Mouse (Mus musculus): ENCODE results near the gene Kndc1.

The Kndc1 gene

GRCm38 (mm10) chr7:139894655-139895557 lies at the start of gene Kndc1:
Kndc1 (plus strand) TSS chr7:139894696.
- DNase-seq (ENCODE audit: low spot score), result no peak

GRCm38 (mm10) chr7:139845101-139845500 lies 49.4 kb upstream of the Kndc1 start:
- no peak for DNase-seq (ENCODE audit: low spot score)

- DNase-seq (ENCODE audit: low spot score), result no peak
Observed at GRCm38 (mm10) chr7:139850152-139850551, 44.3 kb upstream of the Kndc1 start.

GRCm38 (mm10) chr7:139850677-139851076 lies 43.8 kb upstream of the Kndc1 start:
- DNase-seq (ENCODE audit: low spot score), result no peak

GRCm38 (mm10) chr7:139851098-139851497 lies 43.4 kb upstream of the Kndc1 start:
- DNase-seq (ENCODE audit: low spot score), result no peak

- DNase-seq (ENCODE audit: low spot score), result no peak
Observed at GRCm38 (mm10) chr7:139855261-139855660, 39.2 kb upstream of the Kndc1 start.

GRCm38 (mm10) chr7:139861411-139861810 lies 33.1 kb upstream of the Kndc1 start:
- DNase-seq (ENCODE audit: low spot score), result peak; percentile 42

GRCm38 (mm10) chr7:139863076-139863475 lies 31.4 kb upstream of the Kndc1 start:
- no peak for DNase-seq (ENCODE audit: low spot score)

GRCm38 (mm10) chr7:139864253-139864652 lies 30.2 kb upstream of the Kndc1 start:
- no peak for DNase-seq (ENCODE audit: low spot score)

GRCm38 (mm10) chr7:139864871-139865270 lies 29.6 kb upstream of the Kndc1 start:
- DNase-seq (ENCODE audit: low spot score), result no peak

GRCm38 (mm10) chr7:139871014-139871413 lies 23.5 kb upstream of the Kndc1 start:
- DNase-seq (ENCODE audit: low spot score), result no peak

GRCm38 (mm10) chr7:139877167-139877792 lies 17.2 kb upstream of the Kndc1 start:
- DNase-seq (ENCODE audit: low spot score), result no peak

GRCm38 (mm10) chr7:139878122-139878521 lies 16.4 kb upstream of the Kndc1 start:
- no peak for DNase-seq (ENCODE audit: low spot score)

GRCm38 (mm10) chr7:139878621-139879020 lies 15.9 kb upstream of the Kndc1 start:
- no peak for DNase-seq (ENCODE audit: low spot score)

- DNase-seq (ENCODE audit: low spot score), result no peak
Observed at GRCm38 (mm10) chr7:139883545-139883944, 11.0 kb upstream of the Kndc1 start.

- no peak for DNase-seq (ENCODE audit: low spot score)
Observed at GRCm38 (mm10) chr7:139891779-139892178, 2.7 kb upstream of the Kndc1 start.

GRCm38 (mm10) chr7:139896271-139896670 lies 1.8 kb downstream of the Kndc1 start:
- no peak for DNase-seq (ENCODE audit: low spot score)

GRCm38 (mm10) chr7:139896796-139897195 lies 2.3 kb downstream of the Kndc1 start:
- DNase-seq (ENCODE audit: low spot score), result no peak

- no peak for DNase-seq (ENCODE audit: low spot score)
Observed at GRCm38 (mm10) chr7:139898606-139899005, 4.1 kb downstream of the Kndc1 start.

GRCm38 (mm10) chr7:139899505-139899904 lies 5.0 kb downstream of the Kndc1 start:
- no peak for DNase-seq (ENCODE audit: low spot score)

- no peak for DNase-seq (ENCODE audit: low spot score)
Observed at GRCm38 (mm10) chr7:139900456-139900855, 6.0 kb downstream of the Kndc1 start.

- no peak for DNase-seq (ENCODE audit: low spot score)
Observed at GRCm38 (mm10) chr7:139900896-139901295, 6.4 kb downstream of the Kndc1 start.

- DNase-seq (ENCODE audit: low spot score), result no peak
Observed at GRCm38 (mm10) chr7:139901981-139902380, 7.5 kb downstream of the Kndc1 start.
